Mouse (Mus musculus): ENCODE results near the gene Sppl3. TPM values are rescaled to one million over a fixed set of nuclear protein-coding genes. Genes with fewer than 3 reads are reported as not detected.

Gene Sppl3
- total RNA-seq, 1 experiment, result 56.1 TPM

GRCm38 (mm10) chr5:115145253-115145968 is 134.5 kb downstream of the Sppl3 start:
- H3K9me3 ChIP-seq (ENCODE audit: control insufficient read depth, insufficient read depth, low read depth, low read length), result no peaks in the 10 kb centered on the region
- peaks cover 38% of the 10 kb centered on the region for H3K36me3 ChIP-seq (ENCODE audit: control insufficient read depth, insufficient read depth, low read length, poor library complexity, severe bottlenecking)
- H3K4me3 ChIP-seq (ENCODE audit: insufficient read depth in 1 of 2, low read depth in 1 of 2, low read length in 2 of 2, poor library complexity in 1 of 2, severe bottlenecking in 1 of 2), result no peak overlapping the region
- peak; percentile 63 for DNase-seq (ENCODE audit: low read depth, low spot score)
- H3K4me1 ChIP-seq (ENCODE audit: control insufficient read depth in 2 of 2, insufficient read depth in 2 of 2, low read length in 2 of 2, poor library complexity in 1 of 2), result peaks cover 2 to 39% of the 10 kb centered on the region in 2 experiments
- in situ Hi-C loops (cut with MboI; ENCODE audit: low sequenced_read_pairs in 2 of 2, unreplicated experiment in 2 of 2), result no loop called here
- TF ChIP-seq ZC3H11A (IDR thresholded peaks at IDR 0.05; ENCODE audit: borderline replicate concordance, low read depth, low read length), result no peak
- TF ChIP-seq HCFC1 (IDR thresholded peaks at IDR 0.05; ENCODE audit: borderline replicate concordance, insufficient read depth, low read length), result no peak
- TF ChIP-seq ZNF384 (IDR thresholded peaks at IDR 0.05; ENCODE audit: low read depth, low read length), result no peak
- no peak for TF ChIP-seq CHD2 (IDR thresholded peaks at IDR 0.05; ENCODE audit: low read depth, low read length)
- TF ChIP-seq MAFK (IDR thresholded peaks at IDR 0.05; ENCODE audit: insufficient read depth, low read depth, low read length), result no peak
- no peak overlapping the region; the same call in 1 of the 2 replicates for H3K9ac ChIP-seq (ENCODE audit: insufficient read depth, low read depth, low read length, poor library complexity, severe bottlenecking)
- peak overlapping the region; percentile 74; the same call in 1 of the 2 replicates for H3K27ac ChIP-seq (ENCODE audit: insufficient read depth, low read depth, low read length, poor library complexity, severe bottlenecking)

- peaks cover 44% of the 10 kb centered on the region for H3K36me3 ChIP-seq (ENCODE audit: control insufficient read depth, insufficient read depth, low read length, poor library complexity, severe bottlenecking)
- no peak for DNase-seq (ENCODE audit: low read depth, low spot score)
Observed at GRCm38 (mm10) chr5:115145976-115146746, 135.2 kb downstream of the Sppl3 start.

GRCm38 (mm10) chr5:115146747-115147130 is 135.8 kb downstream of the Sppl3 start:
- peaks cover 0 to 42% of the 10 kb centered on the region in 2 experiments for H3K4me1 ChIP-seq (ENCODE audit: control insufficient read depth in 2 of 2, insufficient read depth in 2 of 2, low read length in 2 of 2, poor library complexity in 1 of 2)
- H3K4me3 ChIP-seq (ENCODE audit: insufficient read depth in 1 of 2, low read depth in 1 of 2, low read length in 2 of 2, poor library complexity in 1 of 2, severe bottlenecking in 1 of 2), result no peak overlapping the region
- in situ Hi-C loops (cut with MboI; ENCODE audit: low sequenced_read_pairs in 2 of 2, unreplicated experiment in 2 of 2), result no loop called here
- peaks cover 44% of the 10 kb centered on the region for H3K36me3 ChIP-seq (ENCODE audit: control insufficient read depth, insufficient read depth, low read length, poor library complexity, severe bottlenecking)
- TF ChIP-seq MAFK (IDR thresholded peaks at IDR 0.05; ENCODE audit: insufficient read depth, low read depth, low read length) (no peak), ZNF384 (IDR thresholded peaks at IDR 0.05; ENCODE audit: low read depth, low read length) (no peak), ZC3H11A (IDR thresholded peaks at IDR 0.05; ENCODE audit: borderline replicate concordance, low read depth, low read length) (no peak), CHD2 (IDR thresholded peaks at IDR 0.05; ENCODE audit: low read depth, low read length) (no peak), HCFC1 (IDR thresholded peaks at IDR 0.05; ENCODE audit: borderline replicate concordance, insufficient read depth, low read length) (no peak)
- H3K9me3 ChIP-seq (ENCODE audit: control insufficient read depth, insufficient read depth, low read depth, low read length), result no peaks in the 10 kb centered on the region
- no peak for DNase-seq (ENCODE audit: low read depth, low spot score)
- H3K27ac ChIP-seq (ENCODE audit: insufficient read depth, low read depth, low read length, poor library complexity, severe bottlenecking), result no peak overlapping the region
- no peak overlapping the region for H3K9ac ChIP-seq (ENCODE audit: insufficient read depth, low read depth, low read length, poor library complexity, severe bottlenecking)

More at GRCm38 (mm10) chr5:115145976-115146746, 135.2 kb downstream of the Sppl3 start:
- Histone ChIP-seq H3K9me3 (ENCODE audit: control insufficient read depth, insufficient read depth, low read depth, low read length) (no peaks in the 10 kb centered on the region), H3K4me3 (ENCODE audit: insufficient read depth in 1 of 2, low read depth in 1 of 2, low read length in 2 of 2, poor library complexity in 1 of 2, severe bottlenecking in 1 of 2) (no peak overlapping the region), H3K9ac (ENCODE audit: insufficient read depth, low read depth, low read length, poor library complexity, severe bottlenecking) (no peak overlapping the region; the same call in 1 of the 2 replicates), H3K4me1 (ENCODE audit: control insufficient read depth in 2 of 2, insufficient read depth in 2 of 2, low read length in 2 of 2, poor library complexity in 1 of 2) (peaks cover 0 to 42% of the 10 kb centered on the region in 2 experiments), H3K27ac (ENCODE audit: insufficient read depth, low read depth, low read length, poor library complexity, severe bottlenecking) (peak overlapping the region; percentile 61; the same call in 1 of the 2 replicates)
- TF ChIP-seq ZNF384 (IDR thresholded peaks at IDR 0.05; ENCODE audit: low read depth, low read length) (no peak), HCFC1 (IDR thresholded peaks at IDR 0.05; ENCODE audit: borderline replicate concordance, insufficient read depth, low read length) (no peak), CHD2 (IDR thresholded peaks at IDR 0.05; ENCODE audit: low read depth, low read length) (no peak), ZC3H11A (IDR thresholded peaks at IDR 0.05; ENCODE audit: borderline replicate concordance, low read depth, low read length) (no peak)
- in situ Hi-C loops (cut with MboI; ENCODE audit: low sequenced_read_pairs in 2 of 2, unreplicated experiment in 2 of 2), result no loop called here

GRCm38 (mm10) chr5:115147388-115147787 is 136.5 kb downstream of the Sppl3 start:
- H3K27ac ChIP-seq (ENCODE audit: insufficient read depth, low read depth, low read length, poor library complexity, severe bottlenecking), result no peak overlapping the region
- peaks cover 44% of the 10 kb centered on the region for H3K36me3 ChIP-seq (ENCODE audit: control insufficient read depth, insufficient read depth, low read length, poor library complexity, severe bottlenecking)
- H3K4me1 ChIP-seq (ENCODE audit: control insufficient read depth in 2 of 2, insufficient read depth in 2 of 2, low read length in 2 of 2, poor library complexity in 1 of 2), result peaks cover 1 to 42% of the 10 kb centered on the region in 2 experiments
- H3K9ac ChIP-seq (ENCODE audit: insufficient read depth, low read depth, low read length, poor library complexity, severe bottlenecking), result no peak overlapping the region
- in situ Hi-C loops (cut with MboI; ENCODE audit: low sequenced_read_pairs in 2 of 2, unreplicated experiment in 2 of 2), result no loop called here
- no peaks in the 10 kb centered on the region for H3K9me3 ChIP-seq (ENCODE audit: control insufficient read depth, insufficient read depth, low read depth, low read length)
- TF ChIP-seq ZNF384 (IDR thresholded peaks at IDR 0.05; ENCODE audit: low read depth, low read length), result no peak
- DNase-seq (ENCODE audit: low read depth, low spot score), result no peak
- H3K4me3 ChIP-seq (ENCODE audit: insufficient read depth in 1 of 2, low read depth in 1 of 2, low read length in 2 of 2, poor library complexity in 1 of 2, severe bottlenecking in 1 of 2), result no peak overlapping the region
